Mouse (Mus musculus) embryonic fibroblast, embryonic 13.5 days (primary cell): Measurements from ENCODE around the gene BC107364. TPM values are rescaled to one million over a fixed set of nuclear protein-coding genes. Genes with fewer than 3 reads are reported as not detected.
"Not testable (repeated sequence)": the region's sequence is repeated elsewhere in the genome, so short reads cannot be mapped to it uniquely, and the experiment has no call there.

Experiments used
- H3K27ac ChIP-seq: 2 replicates; pipeline ENCODE4 v1.5.1; 2012; ENCODE audit warnings: low read length, control low read depth, inconsistent platforms; ENCODE audit not compliant: insufficient read depth
- H3K4me1 ChIP-seq: 2 replicates; pipeline ENCODE4 v1.6.1; 2011; ENCODE audit warnings: low read length; ENCODE audit not compliant: control insufficient read depth, insufficient read depth
- H3K4me3 ChIP-seq: 2 replicates; pipeline ENCODE4 v1.5.1; 2011; ENCODE audit warnings: mild to moderate bottlenecking, control low read depth, low read length; ENCODE audit not compliant: insufficient read depth
- CTCF ChIP-seq: IDR thresholded peaks from 2 replicates; pipeline ENCODE4 v1.5.1; 2011; ENCODE audit warnings: mild to moderate bottlenecking, control low read depth, low read length, moderate library complexity, borderline replicate concordance; ENCODE audit not compliant: insufficient read depth
- POLR2A ChIP-seq: IDR thresholded peaks from 2 replicates; pipeline ENCODE4 v1.6.1; 2011; ENCODE audit warnings: low read depth, mild to moderate bottlenecking, control low read depth, low read length, moderate library complexity
- polyA plus RNA-seq: library from polyadenylated mRNA; stranded (reverse); fragments of >200 nt; gene quantifications from 2 replicates; pipeline ENCODE4 v1.2.4, GENCODE M21; 2011; ENCODE audit warnings: low read depth; ENCODE audit not compliant: missing spikeins, insufficient read length

Gene BC107364
- polyA plus RNA-seq, 1 experiment, result not detected

DNA sequence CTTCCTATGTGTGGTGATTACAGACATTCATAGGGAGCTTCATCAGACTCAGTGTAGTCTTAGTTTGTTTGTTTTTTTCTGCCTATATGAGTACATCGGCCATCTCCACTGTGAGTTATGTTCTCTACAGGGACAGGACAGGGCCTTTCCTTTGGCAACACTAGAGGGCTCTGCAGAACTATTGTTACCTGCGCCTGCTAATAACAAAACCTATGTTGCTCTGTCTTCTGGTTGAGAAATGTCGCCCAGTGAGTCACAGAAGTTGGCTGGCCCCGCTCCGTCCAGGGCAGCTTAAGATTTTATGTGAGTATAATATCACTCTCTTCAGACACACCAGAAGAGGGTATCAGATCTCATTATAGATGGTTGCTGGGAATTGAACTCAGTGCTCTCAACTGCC lies 41.1 kb downstream of the BC107364 start:
- TF ChIP-seq CTCF (no peak), POLR2A (no peak)
- Histone ChIP-seq H3K4me3 (no peak overlapping the region), H3K27ac (no peak overlapping the region)

DNA sequence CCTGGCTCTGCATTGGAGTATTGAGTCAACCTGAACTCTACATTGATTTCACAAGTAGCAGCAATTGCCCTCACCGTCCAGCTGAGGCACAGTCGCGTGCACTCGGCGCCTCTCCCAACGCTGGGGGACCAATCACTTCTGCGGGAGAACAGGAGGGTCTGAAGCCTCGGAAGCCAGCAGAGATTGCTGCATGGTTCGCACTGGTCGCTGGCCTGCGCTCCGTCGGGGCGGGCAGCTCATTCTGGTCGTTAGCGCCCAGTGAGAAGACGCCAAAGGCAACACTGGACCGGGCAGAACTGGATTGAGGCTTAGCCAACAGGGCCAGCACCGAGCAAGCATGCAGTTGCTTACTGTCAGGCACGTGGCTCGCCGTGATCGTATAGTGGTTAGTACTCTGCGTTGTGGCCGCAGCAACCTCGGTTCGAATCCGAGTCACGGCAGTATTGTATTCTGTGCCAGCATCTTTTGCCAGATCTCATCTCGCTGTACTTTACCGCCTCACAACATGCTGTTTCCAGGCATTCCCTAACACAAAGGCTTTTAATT lies 42.3 kb downstream of the BC107364 start:
- peaks cover 3% of the 10 kb centered on the region; the same call in 1 of the 2 replicates for H3K4me1 ChIP-seq
- H3K27ac ChIP-seq, result no peak overlapping the region
- TF ChIP-seq CTCF (no peak), POLR2A (0 out of 2 replicates have a peak, but pooled peaks have one; percentile 21)
- H3K4me3 ChIP-seq, result peak overlapping the region; percentile 43

More for the DNA sequence above, 41.1 kb downstream of the BC107364 start:
- peaks cover 3% of the 10 kb centered on the region; the same call in 1 of the 2 replicates for H3K4me1 ChIP-seq

- not testable (repeated sequence) for H3K4me1 ChIP-seq, H3K27ac ChIP-seq, H3K4me3 ChIP-seq
Measured at GRCm38 (mm10) chr3:96408111-96408510, 44.0 kb downstream of the BC107364 start.

- H3K4me1 ChIP-seq, result peaks cover 3% of the 10 kb centered on the region; the same call in 1 of the 2 replicates
- no peak overlapping the region for H3K4me3 ChIP-seq
- no peak overlapping the region for H3K27ac ChIP-seq
- TF ChIP-seq CTCF (no peak), POLR2A (no peak)
Measured at GRCm38 (mm10) chr3:96405541-96406503, 46.3 kb downstream of the BC107364 start.

DNA sequence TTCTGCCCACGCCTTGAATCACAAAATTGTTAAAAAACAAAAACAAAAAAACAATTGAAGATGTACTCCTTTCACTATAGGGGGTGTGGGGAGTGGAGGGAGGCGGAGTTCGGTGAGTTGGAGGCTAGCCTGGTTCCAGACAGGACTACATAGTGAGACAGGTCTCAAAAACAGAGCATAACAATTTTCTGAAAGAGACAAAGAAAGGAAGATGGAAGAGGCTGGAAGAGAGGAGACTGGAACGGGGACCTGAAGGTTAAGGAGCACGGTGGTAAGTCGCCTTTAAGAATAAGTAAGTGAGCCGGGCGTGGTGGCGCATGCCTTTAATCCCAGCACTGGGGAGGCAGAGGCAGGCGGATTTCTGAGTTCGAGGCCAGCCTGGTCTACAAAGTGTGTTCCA lies 47.1 kb downstream of the BC107364 start:
- H3K4me3 ChIP-seq, result no peak overlapping the region
- H3K27ac ChIP-seq, result no peak overlapping the region
- H3K4me1 ChIP-seq, result peaks cover 3% of the 10 kb centered on the region; the same call in 1 of the 2 replicates
- no peak for TF ChIP-seq POLR2A
- no peak for TF ChIP-seq CTCF

- TF ChIP-seq POLR2A, result no peak
- TF ChIP-seq CTCF, result no peak
- H3K4me3 ChIP-seq, result peak overlapping the region; percentile 18
- H3K27ac ChIP-seq, result no peak overlapping the region
Measured at GRCm38 (mm10) chr3:96404450-96404849, 47.7 kb downstream of the BC107364 start.

DNA sequence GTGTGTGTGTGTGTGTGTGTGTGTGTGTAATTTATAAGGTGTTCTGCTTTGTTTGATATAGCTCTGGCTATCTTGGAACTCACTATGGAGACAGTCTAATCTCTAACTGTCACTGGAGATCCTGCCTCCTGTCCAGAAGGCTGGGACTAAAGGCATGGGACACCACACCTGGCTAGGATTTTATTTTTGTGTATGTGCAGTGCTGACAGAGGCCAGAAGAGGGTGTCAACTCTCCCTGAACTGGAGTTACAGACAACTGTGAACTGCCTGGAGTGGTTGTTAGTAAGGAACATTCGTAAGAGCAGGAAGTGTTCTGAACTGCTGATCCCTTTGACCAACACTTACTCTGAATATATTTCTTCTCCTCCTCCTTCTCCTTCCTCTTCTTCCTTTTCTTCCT lies 49.1 kb downstream of the BC107364 start:
- no peaks in the 10 kb centered on the region for H3K4me1 ChIP-seq
- H3K27ac ChIP-seq, result no peak overlapping the region
- TF ChIP-seq POLR2A (no peak), CTCF (no peak)
- no peak overlapping the region for H3K4me3 ChIP-seq

More at GRCm38 (mm10) chr3:96404450-96404849, 47.7 kb downstream of the BC107364 start:
- peaks cover 2% of the 10 kb centered on the region; the same call in 1 of the 2 replicates for H3K4me1 ChIP-seq

DNA sequence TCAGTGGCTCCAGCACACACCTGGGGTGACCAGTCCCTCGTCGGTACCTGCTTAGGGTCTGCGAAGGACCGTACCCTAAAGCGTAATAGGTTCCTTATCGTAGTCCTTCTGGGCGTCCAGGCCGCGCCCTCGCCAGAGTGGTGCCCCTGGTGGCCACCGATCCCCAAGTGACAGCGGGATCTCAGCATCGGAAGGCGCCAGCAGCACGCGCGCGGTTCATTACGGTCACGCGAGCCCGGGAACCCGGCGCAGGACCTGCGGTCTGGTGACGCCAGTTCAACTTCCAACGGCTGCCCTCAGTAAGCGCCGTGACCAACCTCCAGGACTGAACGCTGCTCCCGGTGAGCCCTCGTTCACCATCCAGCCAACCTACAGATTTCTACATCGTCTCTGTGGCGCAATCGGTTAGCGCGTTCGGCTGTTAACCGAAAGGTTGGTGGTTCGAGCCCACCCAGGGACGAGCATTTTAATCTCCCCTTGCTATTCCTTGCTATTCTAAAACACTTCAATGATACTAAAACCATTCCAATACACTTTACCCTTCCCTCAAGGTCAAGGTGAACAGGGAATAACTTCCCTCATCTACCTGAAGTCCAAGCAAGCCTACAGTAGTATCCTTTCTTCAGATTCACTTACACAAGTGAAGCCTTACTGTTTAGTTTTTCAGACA lies 50.1 kb downstream of the BC107364 start:
- H3K4me3 ChIP-seq, result peak overlapping the region; percentile 85

DNA sequence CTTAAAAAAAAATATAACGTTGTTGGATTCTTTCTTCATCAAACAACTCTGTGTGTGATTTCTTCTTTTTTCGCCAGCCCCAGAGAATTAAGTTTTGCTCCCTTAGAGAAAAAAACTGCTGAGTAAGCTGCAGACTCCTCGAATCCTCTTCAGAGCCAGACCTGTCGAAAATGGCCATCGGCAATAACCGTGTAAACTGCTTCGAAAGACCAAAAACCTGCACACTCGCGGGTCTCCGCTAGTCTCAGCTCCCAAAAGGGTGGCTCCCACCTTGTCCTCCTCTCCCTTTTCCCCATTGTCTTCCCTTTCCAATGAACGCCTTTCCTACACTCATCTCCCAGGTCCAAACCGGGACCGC lies 50.7 kb downstream of the BC107364 start:
- Histone ChIP-seq H3K4me1 (no peaks in the 10 kb centered on the region), H3K4me3 (peak overlapping the region; percentile 85), H3K27ac (no peak overlapping the region)
- no peak for TF ChIP-seq CTCF
- TF ChIP-seq POLR2A, result no peak

More for the DNA sequence above, 50.1 kb downstream of the BC107364 start:
- Histone ChIP-seq H3K27ac (no peak overlapping the region), H3K4me1 (no peaks in the 10 kb centered on the region)
- TF ChIP-seq CTCF (peak; percentile 31; the same call in 1 of the 2 replicates), POLR2A (no peak)

DNA sequence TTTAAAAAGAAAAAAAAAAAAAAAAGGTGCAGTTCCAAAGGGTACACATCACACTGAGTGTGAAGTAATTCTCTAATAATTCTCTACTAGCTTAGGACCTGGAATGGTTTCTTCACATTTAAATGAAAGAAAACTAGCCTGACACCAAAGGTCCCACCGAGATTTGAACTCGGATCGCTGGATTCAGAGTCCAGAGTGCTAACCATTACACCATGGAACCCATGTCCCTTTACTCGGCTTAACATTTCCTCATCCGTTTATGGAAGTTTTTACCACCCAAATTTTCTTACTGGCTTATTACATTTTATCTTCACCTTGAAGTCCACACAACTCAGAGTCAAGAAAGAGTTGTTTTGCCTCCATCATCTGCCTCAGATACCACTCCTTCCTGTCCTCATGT lies 53.2 kb downstream of the BC107364 start:
- no peak overlapping the region for H3K27ac ChIP-seq
- H3K4me3 ChIP-seq, result no peak overlapping the region
- TF ChIP-seq POLR2A (no peak), CTCF (no peak)
- no peaks in the 10 kb centered on the region for H3K4me1 ChIP-seq
